Mouse (Mus musculus) spleen, adult 2 months (tissue): ENCODE data around the gene Fbxo39. TPM values are rescaled to one million over a fixed set of nuclear protein-coding genes. Genes with fewer than 3 reads are reported as not detected.
A peak's percentile ranks its signal among the peaks of the same experiment; 100 is the strongest.

Experiments
- DNase-seq, 2 experiments: peaks; one replicate each; pipeline versions ENCODE4 v3.0.0 to v3.0.0-alpha.2; 2012 to 2021; ENCODE audit warnings: low spot score in 2 of 2, low read depth in 1 of 2
- H3K27ac ChIP-seq: fragments of 200-500 bp; 2 replicates; pipeline ENCODE4 v1.5.1; 2012; ENCODE audit warnings: low read length, inconsistent platforms; ENCODE audit not compliant: insufficient read depth
- H3K27me3 ChIP-seq: fragments of 200-500 bp; 2 replicates; pipeline ENCODE4 v1.6.1; 2012; ENCODE audit warnings: mild to moderate bottlenecking, moderate library complexity, low read length, inconsistent platforms; ENCODE audit not compliant: control insufficient read depth, insufficient read depth
- H3K36me3 ChIP-seq: fragments of 200-500 bp; 2 replicates; pipeline ENCODE4 v1.6.1; 2012; ENCODE audit warnings: mild to moderate bottlenecking, low read length, inconsistent platforms; ENCODE audit not compliant: control insufficient read depth, insufficient read depth
- H3K4me1 ChIP-seq: fragments of 200-500 bp; 2 replicates; pipeline ENCODE4 v1.6.1; 2011; ENCODE audit warnings: inconsistent platforms; ENCODE audit not compliant: control insufficient read depth, insufficient read depth, insufficient read length
- H3K4me3 ChIP-seq: fragments of 200-500 bp; 2 replicates; pipeline ENCODE4 v1.5.1; 2011; ENCODE audit warnings: mild to moderate bottlenecking, inconsistent platforms; ENCODE audit not compliant: insufficient read depth, insufficient read length; ENCODE audit errors: extremely low read depth
- CTCF ChIP-seq: fragments of 200-500 bp; IDR thresholded peaks from 2 replicates; pipeline ENCODE4 v1.5.1; 2011; ENCODE audit warnings: mild to moderate bottlenecking, inconsistent platforms; ENCODE audit not compliant: insufficient read depth, insufficient read length, insufficient replicate concordance; ENCODE audit errors: extremely low read depth
- POLR2A ChIP-seq: fragments of 200-500 bp; IDR thresholded peaks from 2 replicates; pipeline ENCODE4 v1.6.1; 2011; ENCODE audit warnings: low read depth, low read length, inconsistent platforms
- WGBS: fragments of 180-500 bp; shearing (Covaris S2); methylation state at CpG from one replicate; pipeline ENCODE4 v1.1.7; 2018; 5-methylcytosine and 5-hydroxymethylcytosine counted together
- polyA plus RNA-seq: library from polyadenylated mRNA; depleted of rRNA; stranded (reverse); fragments of >200 nt; gene quantifications from 2 replicates; pipeline ENCODE4 v1.2.3, GENCODE M21; 2012

Fbxo39 gene
- polyA plus RNA-seq, 1 experiment, result 0.27 TPM

- Histone ChIP-seq H3K36me3 (peaks cover 38% of the 10 kb centered on the region), H3K4me1 (no peaks in the 10 kb centered on the region), H3K27ac (no peak overlapping the region), H3K4me3 (no peak overlapping the region), H3K27me3 (no peaks in the 10 kb centered on the region)
- DNase-seq, result no peak
- no peak for TF ChIP-seq CTCF
- no peak for TF ChIP-seq POLR2A
- 85% methylated on average over 4 of the region's 4 CpGs for WGBS
Observed at GRCm38 (mm10) chr11:72310491-72310890, 3.8 kb upstream of the Fbxo39 start.

- H3K27me3 ChIP-seq, result no peaks in the 10 kb centered on the region
- TF ChIP-seq CTCF (no peak), POLR2A (no peak)
- no peaks in the 10 kb centered on the region for H3K4me1 ChIP-seq
- H3K27ac ChIP-seq, result no peak overlapping the region
- H3K36me3 ChIP-seq, result peaks cover 34% of the 10 kb centered on the region
- 89% methylated on average over 10 of the region's 10 CpGs for WGBS
- DNase-seq, result no peak
- H3K4me3 ChIP-seq, result no peak overlapping the region
Observed at GRCm38 (mm10) chr11:72311355-72312001, 2.8 kb upstream of the Fbxo39 start.

GRCm38 (mm10) chr11:72318026-72318425 lies 3.8 kb downstream of the Fbxo39 start:
- Histone ChIP-seq H3K27ac (no peak overlapping the region), H3K4me3 (no peak overlapping the region), H3K4me1 (no peaks in the 10 kb centered on the region), H3K27me3 (no peaks in the 10 kb centered on the region), H3K36me3 (no peaks in the 10 kb centered on the region)
- no peak for DNase-seq
- TF ChIP-seq CTCF (no peak), POLR2A (no peak)
- 73% methylated on average over 5 of the region's 5 CpGs for WGBS

- DNase-seq, result no peak
- no peaks in the 10 kb centered on the region for H3K27me3 ChIP-seq
- H3K4me1 ChIP-seq, result no peaks in the 10 kb centered on the region
- WGBS, result 63% methylated on average over 3 of the region's 3 CpGs
- TF ChIP-seq CTCF (peak; percentile 37; the same call in 1 of the 2 replicates), POLR2A (no peak)
- H3K4me3 ChIP-seq, result no peak overlapping the region
- no peak overlapping the region for H3K27ac ChIP-seq
- no peaks in the 10 kb centered on the region for H3K36me3 ChIP-seq
Observed at GRCm38 (mm10) chr11:72324431-72324830, 10.2 kb downstream of the Fbxo39 start.

GRCm38 (mm10) chr11:72325701-72326100 lies 11.5 kb downstream of the Fbxo39 start:
- DNase-seq, result no peak
- no peaks in the 10 kb centered on the region for H3K27me3 ChIP-seq
- no peak overlapping the region for H3K4me3 ChIP-seq
- no peaks in the 10 kb centered on the region for H3K36me3 ChIP-seq
- 73% methylated on average over 4 of the region's 4 CpGs for WGBS
- TF ChIP-seq POLR2A, result no peak
- TF ChIP-seq CTCF, result no peak
- no peak overlapping the region for H3K27ac ChIP-seq
- no peaks in the 10 kb centered on the region for H3K4me1 ChIP-seq

- Histone ChIP-seq H3K36me3 (no peaks in the 10 kb centered on the region), H3K27me3 (no peaks in the 10 kb centered on the region), H3K4me1 (no peaks in the 10 kb centered on the region), H3K27ac (no peak overlapping the region), H3K4me3 (no peak overlapping the region)
- no peak for TF ChIP-seq POLR2A
- TF ChIP-seq CTCF, result no peak
- DNase-seq, result no peak
- WGBS, result 86% methylated on average over 9 of the region's 9 CpGs
Observed at GRCm38 (mm10) chr11:72332951-72333667, 18.9 kb downstream of the Fbxo39 start.

GRCm38 (mm10) chr11:72334653-72335052 lies 20.4 kb downstream of the Fbxo39 start:
- DNase-seq, result no peak
- TF ChIP-seq CTCF (no peak), POLR2A (no peak)
- Histone ChIP-seq H3K4me3 (no peak overlapping the region), H3K4me1 (no peaks in the 10 kb centered on the region), H3K27me3 (no peaks in the 10 kb centered on the region), H3K36me3 (no peaks in the 10 kb centered on the region), H3K27ac (no peak overlapping the region)
- 83% methylated on average over 4 of the region's 4 CpGs for WGBS
